Mouse (Mus musculus) myocyte (in vitro differentiated cells): ENCODE results near the gene Ndufv1. TPM values are rescaled to one million over a fixed set of nuclear protein-coding genes. Genes with fewer than 3 reads are reported as not detected.

Experiments used
- H3K27me3 ChIP-seq: one replicate; pipeline ENCODE4 v1.6.1; 2011; ENCODE audit not compliant: control insufficient read depth, insufficient read depth, insufficient read length
- H3K36me3 ChIP-seq: one replicate; pipeline ENCODE4 v1.6.1; 2011; ENCODE audit not compliant: control insufficient read depth, insufficient read depth
- H3K4me2 ChIP-seq: one replicate; pipeline ENCODE4 v1.6.1; 2011; ENCODE audit warnings: low read depth, control low read depth
- H3K4me3 ChIP-seq: one replicate; pipeline ENCODE4 v1.5.1; 2011; ENCODE audit warnings: mild to moderate bottlenecking, control low read depth, moderate library complexity
- H3K79me2 ChIP-seq: one replicate; pipeline ENCODE4 v1.6.1; 2011; ENCODE audit not compliant: control insufficient read depth, insufficient read depth
- H3ac ChIP-seq: one replicate; pipeline ENCODE4 v1.6.1; 2011; ENCODE audit not compliant: control insufficient read depth, insufficient read length
- CEBPB ChIP-seq: IDR thresholded peaks from 2 replicates; pipeline ENCODE4 v1.6.1; 2011; ENCODE audit warnings: mild to moderate bottlenecking, moderate library complexity; ENCODE audit not compliant: poor library complexity, insufficient read depth, severe bottlenecking
- E2F4 ChIP-seq: IDR thresholded peaks from one replicate; pipeline ENCODE4 v1.6.1; 2011; ENCODE audit warnings: mild to moderate bottlenecking, control low read depth, moderate library complexity; ENCODE audit not compliant: insufficient read depth
- MAX ChIP-seq: IDR thresholded peaks from one replicate; pipeline ENCODE4 v1.6.1; 2011; ENCODE audit warnings: low read depth, mild to moderate bottlenecking, control low read depth
- MYOD1 ChIP-seq, 3 experiments: IDR thresholded peaks; one replicate each; pipeline ENCODE4 v1.6.1; 2011; ENCODE audit warnings: control low read depth in 2 of 3, low read depth in 2 of 3, mild to moderate bottlenecking in 2 of 3, moderate library complexity in 1 of 3; ENCODE audit not compliant: insufficient read length in 2 of 3, control insufficient read depth in 1 of 3
- MYOG ChIP-seq, 3 experiments: IDR thresholded peaks; one replicate each; pipeline ENCODE4 v1.6.1; 2011; ENCODE audit warnings: control low read depth in 2 of 3, low read depth in 2 of 3, mild to moderate bottlenecking in 2 of 3; ENCODE audit not compliant: insufficient read length in 2 of 3, control insufficient read depth in 1 of 3, insufficient read depth in 1 of 3
- POLR2A ChIP-seq: IDR thresholded peaks from one replicate; pipeline ENCODE4 v1.6.1; 2011; ENCODE audit warnings: low read depth, mild to moderate bottlenecking, control low read depth, moderate library complexity; ENCODE audit not compliant: insufficient read length
- POLR2AphosphoS2 ChIP-seq: IDR thresholded peaks from one replicate; pipeline ENCODE4 v1.6.1; 2011; ENCODE audit warnings: low read depth, control low read depth; ENCODE audit not compliant: insufficient read length
- REST ChIP-seq: IDR thresholded peaks from one replicate; pipeline ENCODE4 v1.6.1; 2011; ENCODE audit warnings: mild to moderate bottlenecking, control low read depth, moderate library complexity; ENCODE audit not compliant: insufficient read depth, insufficient read length
- SRF ChIP-seq: IDR thresholded peaks from one replicate; pipeline ENCODE4 v1.6.1; 2011; ENCODE audit warnings: low read depth; ENCODE audit not compliant: control insufficient read depth, insufficient read length
- TCF12 ChIP-seq: IDR thresholded peaks from one replicate; pipeline ENCODE4 v1.6.1; 2011; ENCODE audit warnings: mild to moderate bottlenecking, control low read depth; ENCODE audit not compliant: poor library complexity, insufficient read depth, severe bottlenecking
- TCF3 ChIP-seq: IDR thresholded peaks from one replicate; pipeline ENCODE4 v1.6.1; 2011; ENCODE audit warnings: low read depth, control low read depth; ENCODE audit not compliant: insufficient read length
- USF1 ChIP-seq: IDR thresholded peaks from one replicate; pipeline ENCODE4 v1.6.1; 2011; ENCODE audit warnings: low read depth, mild to moderate bottlenecking, control low read depth, moderate library complexity
- polyA plus RNA-seq: library from polyadenylated mRNA; unstranded; fragments of >200 nt; fragmentation: generic; extraction: Trizol; gene quantifications from one replicate; pipeline ENCODE4 v1.2.1, GENCODE M21; 2012; ENCODE audit warnings: missing spikeins

Ndufv1 gene
- polyA plus RNA-seq, 1 experiment, result 405 TPM

GRCm38 (mm10) chr19:4004331-4004730, 8.3 kb downstream of the Ndufv1 start:
- H3K27me3 ChIP-seq, result no peaks in the 10 kb centered on the region
- no peaks in the 10 kb centered on the region for H3K79me2 ChIP-seq
- no peak overlapping the region for H3ac ChIP-seq
- no peak overlapping the region for H3K4me3 ChIP-seq
- TF ChIP-seq SRF, result no peak
- TF ChIP-seq REST, result no peak
- no peak for TF ChIP-seq E2F4
- no peak for TF ChIP-seq TCF12
- no peak for TF ChIP-seq MYOD1 (IDR thresholded peaks at IDR 0.05; ENCODE audit: control insufficient read depth in 1 of 3, insufficient read length in 2 of 3, low read depth in 2 of 3)
- TF ChIP-seq TCF3, result no peak
- peak; percentile 48 for TF ChIP-seq POLR2AphosphoS2
- TF ChIP-seq CEBPB, result no peak
- TF ChIP-seq MAX, result no peak
- H3K4me2 ChIP-seq, result no peak overlapping the region
- peaks cover 13% of the 10 kb centered on the region for H3K36me3 ChIP-seq

DNA sequence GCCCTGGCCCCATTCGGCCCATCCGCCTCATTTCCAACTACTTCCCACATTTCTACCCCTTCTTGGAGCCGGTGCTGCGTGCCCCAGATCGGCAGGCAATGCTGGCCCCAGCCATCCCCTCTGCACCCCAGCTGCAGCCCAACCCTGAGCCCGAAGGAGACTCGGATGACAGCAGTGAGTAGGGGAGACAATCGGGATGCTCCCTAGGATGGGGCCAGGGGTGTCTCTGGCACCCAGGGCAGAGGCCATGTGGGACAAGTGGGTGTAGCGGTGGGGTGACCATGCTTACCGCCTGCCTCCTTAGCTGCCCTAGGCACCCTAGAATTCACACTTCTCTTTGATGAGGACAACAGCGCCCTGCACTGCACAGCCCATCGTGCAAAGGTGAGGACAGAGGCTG, 9.0 kb downstream of the Ndufv1 start:
- H3K27me3 ChIP-seq, result no peaks in the 10 kb centered on the region
- peaks cover 7% of the 10 kb centered on the region for H3K36me3 ChIP-seq
- no peak for TF ChIP-seq POLR2AphosphoS2
- H3K79me2 ChIP-seq, result no peaks in the 10 kb centered on the region
- no peak overlapping the region for H3ac ChIP-seq
- H3K4me2 ChIP-seq, result no peak overlapping the region
- H3K4me3 ChIP-seq, result no peak overlapping the region

- Histone ChIP-seq H3K4me2 (peak within 1 kb of the TSS; percentile 2), H3K27me3 (no peaks in the 10 kb centered on the region), H3ac (no peak within 1 kb of the TSS), H3K4me3 (no peak within 1 kb of the TSS), H3K79me2 (no peaks in the 10 kb centered on the region), H3K36me3 (peaks cover 7% of the 10 kb centered on the region)
- TF ChIP-seq POLR2AphosphoS2 (peak; percentile 12), CEBPB (no peak)
Measured at GRCm38 (mm10) chr19:4003112-4003511, 9.5 kb downstream of the Ndufv1 start, which contains the start of gene Doc2g. TSS of gene Doc2g (plus strand) at chr19:4003313.

GRCm38 (mm10) chr19:4001752-4002151, 10.9 kb downstream of the Ndufv1 start:
- H3K4me3 ChIP-seq, result peak overlapping the region; percentile 35
- no peaks in the 10 kb centered on the region for H3K27me3 ChIP-seq
- TF ChIP-seq E2F4 (no peak), USF1 (no peak), POLR2AphosphoS2 (no peak), SRF (no peak), MYOD1 (IDR thresholded peaks at IDR 0.05; ENCODE audit: control insufficient read depth in 1 of 3, insufficient read length in 2 of 3, low read depth in 2 of 3) (peak in 2 of 3 experiments; percentile 10 to 32), TCF3 (no peak), REST (no peak), MAX (no peak), POLR2A (no peak), CEBPB (no peak), MYOG (IDR thresholded peaks at IDR 0.05; ENCODE audit: control insufficient read depth in 1 of 3, insufficient read depth in 1 of 3, insufficient read length in 2 of 3, low read depth in 2 of 3) (peak in 1 of 3 experiments; percentile 47), TCF12 (no peak)

DNA sequence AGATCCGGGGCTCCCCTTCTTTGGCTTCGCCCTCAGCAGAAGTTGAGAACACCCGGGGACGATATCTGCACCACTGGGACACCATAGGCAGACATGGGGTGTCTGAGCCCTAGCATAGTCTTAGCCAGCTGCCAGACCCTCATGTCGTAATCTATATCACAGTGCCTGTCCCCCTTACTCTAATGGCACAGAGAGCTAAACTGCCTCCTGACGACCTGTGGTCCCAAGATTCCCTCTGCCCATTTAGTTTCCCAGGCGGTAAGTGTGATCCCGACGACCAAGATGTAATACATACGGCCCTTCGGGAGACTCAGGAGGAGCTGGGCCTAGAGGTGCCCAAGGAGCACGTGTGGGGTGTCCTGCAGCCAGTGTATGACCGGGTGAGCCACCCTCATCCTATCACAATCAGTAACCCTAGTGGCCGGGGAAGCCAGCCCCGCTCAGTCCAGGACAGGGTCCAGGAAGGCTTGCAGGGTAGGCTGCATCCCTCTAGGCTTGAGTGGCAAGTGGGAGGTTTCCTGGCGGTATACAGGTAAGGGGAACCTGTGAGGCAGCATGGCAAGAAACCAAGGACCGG, 11.6 kb downstream of the Ndufv1 start:
- H3K79me2 ChIP-seq, result no peaks in the 10 kb centered on the region
- peak overlapping the region; percentile 35 for H3K4me3 ChIP-seq
- TF ChIP-seq SRF, result no peak
- no peak for TF ChIP-seq REST
- no peak for TF ChIP-seq TCF12
- no peak for TF ChIP-seq E2F4
- TF ChIP-seq USF1, result no peak
- no peak for TF ChIP-seq TCF3
- TF ChIP-seq POLR2AphosphoS2, result no peak
- no peak for TF ChIP-seq POLR2A
- TF ChIP-seq MYOD1 (IDR thresholded peaks at IDR 0.05; ENCODE audit: control insufficient read depth in 1 of 3, insufficient read length in 2 of 3, low read depth in 2 of 3), result no peak
- TF ChIP-seq MYOG (IDR thresholded peaks at IDR 0.05; ENCODE audit: control insufficient read depth in 1 of 3, insufficient read depth in 1 of 3, insufficient read length in 2 of 3, low read depth in 2 of 3), result no peak
- TF ChIP-seq CEBPB, result no peak
- TF ChIP-seq MAX, result no peak
- H3K36me3 ChIP-seq, result peaks cover 7% of the 10 kb centered on the region
- peak overlapping the region; percentile 80 for H3K4me2 ChIP-seq
- H3K27me3 ChIP-seq, result no peaks in the 10 kb centered on the region
- peak overlapping the region; percentile 21 for H3ac ChIP-seq

More at GRCm38 (mm10) chr19:4001752-4002151, 10.9 kb downstream of the Ndufv1 start:
- Histone ChIP-seq H3K79me2 (no peaks in the 10 kb centered on the region), H3K36me3 (peaks cover 7% of the 10 kb centered on the region), H3ac (no peak overlapping the region), H3K4me2 (peak overlapping the region; percentile 80)
